Mouse (Mus musculus) ovary, postnatal 10 days (tissue): ENCODE results near the gene Cldn20.

ENCODE experiments used
- DNase-seq: peaks from one replicate; pipeline ENCODE4 v3.0.0; 2022; ENCODE audit warnings: low spot score

The Cldn20 gene

GRCm38 (mm10) chr17:3532254-3532653 is at the start of gene Cldn20:
TSS of gene Cldn20 (plus strand) at chr17:3532554.
- no peak for DNase-seq

GRCm38 (mm10) chr17:3483091-3483490 is 49.3 kb upstream of the Cldn20 start:
- no peak for DNase-seq

- no peak for DNase-seq
These were observed 46.5 kb upstream of the Cldn20 start for GRCm38 (mm10) chr17:3485851-3486250.

- no peak for DNase-seq
These were observed 45.1 kb upstream of the Cldn20 start for GRCm38 (mm10) chr17:3487211-3487610.

- DNase-seq, result no peak
These were observed 44.4 kb upstream of the Cldn20 start for GRCm38 (mm10) chr17:3487721-3488601.

GRCm38 (mm10) chr17:3490216-3490895 is 42.0 kb upstream of the Cldn20 start:
- no peak for DNase-seq

- no peak for DNase-seq
These were observed 41.3 kb upstream of the Cldn20 start for GRCm38 (mm10) chr17:3491065-3491464.

- no peak for DNase-seq
These were observed 40.7 kb upstream of the Cldn20 start for GRCm38 (mm10) chr17:3491667-3492066.

- no peak for DNase-seq
These were observed 36.8 kb upstream of the Cldn20 start for GRCm38 (mm10) chr17:3495576-3495975.

- no peak for DNase-seq
These were observed 36.3 kb upstream of the Cldn20 start for GRCm38 (mm10) chr17:3496080-3496479.

GRCm38 (mm10) chr17:3498086-3498485 is 34.3 kb upstream of the Cldn20 start:
- DNase-seq, result no peak

- no peak for DNase-seq
These were observed 33.8 kb upstream of the Cldn20 start for GRCm38 (mm10) chr17:3498580-3498979.

- DNase-seq, result no peak
These were observed 32.9 kb upstream of the Cldn20 start for GRCm38 (mm10) chr17:3499468-3499867.

GRCm38 (mm10) chr17:3500076-3500475 is 32.3 kb upstream of the Cldn20 start:
- DNase-seq, result no peak

- DNase-seq, result no peak
These were observed 31.4 kb upstream of the Cldn20 start for GRCm38 (mm10) chr17:3500936-3501335.

- DNase-seq, result no peak
These were observed 26.6 kb upstream of the Cldn20 start for GRCm38 (mm10) chr17:3505711-3506110.

GRCm38 (mm10) chr17:3506508-3506907 is 25.8 kb upstream of the Cldn20 start:
- DNase-seq, result no peak

- no peak for DNase-seq
These were observed 22.5 kb upstream of the Cldn20 start for GRCm38 (mm10) chr17:3509841-3510240.

- no peak for DNase-seq
These were observed 18.0 kb upstream of the Cldn20 start for GRCm38 (mm10) chr17:3514316-3514715.

- DNase-seq, result no peak
These were observed 16.5 kb upstream of the Cldn20 start for GRCm38 (mm10) chr17:3515851-3516250.

- no peak for DNase-seq
These were observed 15.9 kb upstream of the Cldn20 start for GRCm38 (mm10) chr17:3516406-3516805.

- DNase-seq, result no peak
These were observed 12.0 kb upstream of the Cldn20 start for GRCm38 (mm10) chr17:3520344-3520743.

- DNase-seq, result no peak
These were observed 4.4 kb upstream of the Cldn20 start for GRCm38 (mm10) chr17:3527841-3528471.
